Mouse (Mus musculus) liver, embryonic 14.5 days (tissue): ENCODE results near the gene Clstn2. TPM values are rescaled to one million over a fixed set of nuclear protein-coding genes. Genes with fewer than 3 reads are reported as not detected.

Experiments
- ATAC-seq: fragments of 200-750 bp; cut with Nextera tagmentation; 2 replicates; pipeline ENCODE4 v1.8.0; 2017; ENCODE audit warnings: moderate number of reproducible peaks, mild to moderate bottlenecking, moderate library complexity; ENCODE audit not compliant: insufficient read depth
- DNase-seq, 3 experiments: peaks; one replicate each; pipeline ENCODE4 v3.0.0-alpha.2; 2012 to 2013; ENCODE audit warnings: low read depth in 3 of 3, low spot score in 3 of 3
- H3K27ac ChIP-seq: fragments of 300-500 bp; sonication (generic); 2 replicates; pipeline ENCODE4 v1.5.1; 2014; ENCODE audit warnings: moderate library complexity, mild to moderate bottlenecking, control low read depth, inconsistent platforms
- H3K27me3 ChIP-seq: fragments of 300-500 bp; sonication (generic); 2 replicates; pipeline ENCODE4 v1.6.1; 2014; ENCODE audit warnings: mild to moderate bottlenecking, low read length, moderate library complexity; ENCODE audit not compliant: control insufficient read depth, insufficient read depth
- H3K36me3 ChIP-seq: fragments of 300-500 bp; sonication (generic); replicated peaks from 2 replicates; pipeline ENCODE4 v1.6.1; 2014; ENCODE audit warnings: low read depth; ENCODE audit not compliant: control insufficient read depth, insufficient read depth
- H3K4me1 ChIP-seq, 2 experiments: fragments of 200-500 bp in 1 of 2; fragments of 300-500 bp in 1 of 2; sonication (generic) in 1 of 2; replicated peaks; 2 replicates each; pipeline ENCODE4 v1.6.1; 2012 to 2014; ENCODE audit warnings: antibody characterized with exemption in 1 of 2, inconsistent platforms in 1 of 2, low read length in 1 of 2; ENCODE audit not compliant: control insufficient read depth in 2 of 2, insufficient read depth in 2 of 2
- H3K4me2 ChIP-seq: fragments of 300-500 bp; sonication (generic); 2 replicates; pipeline ENCODE4 v1.6.1; 2014; ENCODE audit warnings: low read depth, mild to moderate bottlenecking, control low read depth, moderate library complexity
- H3K4me3 ChIP-seq, 2 experiments: fragments of 200-500 bp in 1 of 2; fragments of 300-500 bp in 1 of 2; sonication (generic) in 1 of 2; 2 replicates each; pipeline ENCODE4 v1.5.1; 2012 to 2014; ENCODE audit warnings: low read depth in 2 of 2, low read length in 2 of 2, mild to moderate bottlenecking in 2 of 2, control low read depth in 1 of 2, inconsistent platforms in 1 of 2, moderate library complexity in 1 of 2; ENCODE audit not compliant: insufficient read depth in 1 of 2
- H3K9ac ChIP-seq: fragments of 300-500 bp; sonication (generic); replicated peaks from 2 replicates; pipeline ENCODE4 v1.6.1; 2014; ENCODE audit warnings: mild to moderate bottlenecking, control low read depth, moderate library complexity
- H3K9me3 ChIP-seq: fragments of 300-500 bp; sonication (generic); 2 replicates; pipeline ENCODE4 v1.6.1; 2016; ENCODE audit warnings: low read length, mixed read lengths; ENCODE audit not compliant: control insufficient read depth
- CTCF ChIP-seq: IDR thresholded peaks from 2 replicates; pipeline ENCODE4 v1.5.1; 2016; ENCODE audit warnings: antibody characterized with exemption, low read depth, control low read depth
- EP300 ChIP-seq: IDR thresholded peaks from 2 replicates; pipeline ENCODE4 v1.6.1; 2016; ENCODE audit warnings: antibody characterized with exemption, low read depth
- WGBS: fragments of 180-500 bp; shearing (Covaris S2); extraction: QIAGEN DNeasy Blood & Tissue Kit; methylation state at CpG from one replicate; pipeline ENCODE4 v1.1.7; 2014; ENCODE audit not compliant: insufficient replicate concordance; 5-methylcytosine and 5-hydroxymethylcytosine counted together
- polyA plus RNA-seq, 2 experiments: library from polyadenylated mRNA; depleted of rRNA in 1 of 2; stranded (reverse) in 1 of 2; unstranded in 1 of 2; fragments of >200 nt; fragmentation: Nextera tagmentation in 1 of 2; extraction: Ambion mirVana in 1 of 2; gene quantifications; 2 replicates each; pipeline versions ENCODE4 v1.2.1 to v1.2.3; 2012 to 2014

Clstn2 gene
- polyA plus RNA-seq, 2 experiments = 0.04 to 0.11 TPM

GRCm38 (mm10) chr9:97696655-97697235 is 336.2 kb downstream of the Clstn2 start:
- Histone ChIP-seq H3K9ac (no peak overlapping the region), H3K27ac (no peak overlapping the region), H3K9me3 (no peaks in the 10 kb centered on the region), H3K36me3 (no peaks in the 10 kb centered on the region), H3K27me3 (no peaks in the 10 kb centered on the region), H3K4me1 (no peaks in the 10 kb centered on the region), H3K4me2 (no peak overlapping the region), H3K4me3 (no peak overlapping the region)
- 45% methylated on average over 5 of the region's 5 CpGs for WGBS
- no peak for ATAC-seq
- DNase-seq = no peak
- no peak for TF ChIP-seq EP300
- no peak for TF ChIP-seq CTCF

GRCm38 (mm10) chr9:97695278-97695677 is 337.7 kb downstream of the Clstn2 start:
- no peaks in the 10 kb centered on the region for H3K36me3 ChIP-seq
- TF ChIP-seq EP300 (no peak), CTCF (no peak)
- no peak overlapping the region for H3K27ac ChIP-seq
- no peaks in the 10 kb centered on the region for H3K4me1 ChIP-seq
- no peak for DNase-seq
- no peak overlapping the region for H3K4me2 ChIP-seq
- 20% methylated on average over 1 of the region's 1 CpGs for WGBS
- no peak overlapping the region for H3K9ac ChIP-seq
- no peaks in the 10 kb centered on the region for H3K27me3 ChIP-seq
- no peaks in the 10 kb centered on the region for H3K9me3 ChIP-seq
- no peak overlapping the region for H3K4me3 ChIP-seq
- no peak for ATAC-seq

GRCm38 (mm10) chr9:97686826-97687425 is 346.1 kb downstream of the Clstn2 start:
- H3K4me3 ChIP-seq = no peak overlapping the region
- DNase-seq = no peak
- no peak overlapping the region for H3K4me2 ChIP-seq
- H3K36me3 ChIP-seq = no peaks in the 10 kb centered on the region
- no peak for ATAC-seq
- no peaks in the 10 kb centered on the region for H3K4me1 ChIP-seq
- H3K27ac ChIP-seq = no peak overlapping the region
- WGBS = 61% methylated on average over 4 of the region's 4 CpGs
- no peak overlapping the region for H3K9ac ChIP-seq
- H3K9me3 ChIP-seq = no peaks in the 10 kb centered on the region
- no peaks in the 10 kb centered on the region for H3K27me3 ChIP-seq
- no peak for TF ChIP-seq CTCF
- TF ChIP-seq EP300 = no peak

GRCm38 (mm10) chr9:97685664-97686063 is 347.3 kb downstream of the Clstn2 start:
- H3K9ac ChIP-seq = no peak overlapping the region
- 56% methylated on average over 4 of the region's 4 CpGs for WGBS
- H3K9me3 ChIP-seq = no peaks in the 10 kb centered on the region
- H3K4me3 ChIP-seq = no peak overlapping the region
- DNase-seq = no peak
- no peak for TF ChIP-seq CTCF
- no peak for TF ChIP-seq EP300
- H3K4me1 ChIP-seq = no peaks in the 10 kb centered on the region
- no peak overlapping the region for H3K27ac ChIP-seq
- no peak for ATAC-seq
- H3K27me3 ChIP-seq = no peaks in the 10 kb centered on the region
- H3K4me2 ChIP-seq = no peak overlapping the region
- H3K36me3 ChIP-seq = no peaks in the 10 kb centered on the region

GRCm38 (mm10) chr9:97679878-97680277 is 353.1 kb downstream of the Clstn2 start:
- no peak overlapping the region for H3K4me3 ChIP-seq
- no peaks in the 10 kb centered on the region for H3K9me3 ChIP-seq
- no peak overlapping the region for H3K27ac ChIP-seq
- DNase-seq (no peak), ATAC-seq (no peak)
- H3K27me3 ChIP-seq = no peaks in the 10 kb centered on the region
- TF ChIP-seq EP300 (no peak), CTCF (no peak)
- no peaks in the 10 kb centered on the region for H3K36me3 ChIP-seq
- H3K4me2 ChIP-seq = no peak overlapping the region
- no peak overlapping the region for H3K9ac ChIP-seq
- H3K4me1 ChIP-seq = no peaks in the 10 kb centered on the region
